Mouse (Mus musculus) hindbrain, embryonic 12.5 days (tissue): ENCODE measurements around the gene Hspb7. TPM values are rescaled to one million over a fixed set of nuclear protein-coding genes. Genes with fewer than 3 reads are reported as not detected.

Source experiments
- ATAC-seq: fragments of 200-750 bp; cut with Nextera tagmentation; 2 replicates; pipeline ENCODE4 v1.8.0; 2017; ENCODE audit warnings: moderate TSS enrichment; ENCODE audit not compliant: low FRiP score
- H3K27ac ChIP-seq: fragments of 300-500 bp; sonication (generic); 2 replicates; pipeline ENCODE4 v1.5.1; 2016; ENCODE audit warnings: mild to moderate bottlenecking
- H3K27me3 ChIP-seq: fragments of 300-500 bp; sonication (generic); 2 replicates; pipeline ENCODE4 v1.6.1; 2016; ENCODE audit warnings: mild to moderate bottlenecking
- H3K36me3 ChIP-seq: fragments of 300-500 bp; sonication (generic); 2 replicates; pipeline ENCODE4 v1.6.1; 2016; ENCODE audit warnings: mild to moderate bottlenecking
- H3K4me1 ChIP-seq: fragments of 300-500 bp; sonication (generic); 2 replicates; pipeline ENCODE4 v1.6.1; 2016
- H3K4me2 ChIP-seq: fragments of 300-500 bp; sonication (generic); replicated peaks from 2 replicates; pipeline ENCODE4 v1.6.1; 2016; ENCODE audit warnings: mild to moderate bottlenecking
- H3K4me3 ChIP-seq: fragments of 300-500 bp; sonication (generic); 2 replicates; pipeline ENCODE4 v1.5.1; 2016; ENCODE audit warnings: mild to moderate bottlenecking
- H3K9ac ChIP-seq: fragments of 300-500 bp; sonication (generic); 2 replicates; pipeline ENCODE4 v1.6.1; 2016; ENCODE audit warnings: mild to moderate bottlenecking, moderate library complexity
- H3K9me3 ChIP-seq: fragments of 300-500 bp; sonication (generic); replicated peaks from 2 replicates; pipeline ENCODE4 v1.6.1; 2016; ENCODE audit warnings: mild to moderate bottlenecking
- WGBS: fragments of 180-500 bp; shearing (Covaris S2); methylation state at CpG from one replicate; pipeline ENCODE4 v1.1.7; 2016; 5-methylcytosine and 5-hydroxymethylcytosine counted together
- polyA plus RNA-seq: library from polyadenylated mRNA; unstranded; fragments of >200 nt; fragmentation: Nextera tagmentation; extraction: Ambion mirVana; gene quantifications from 2 replicates; pipeline ENCODE4 v1.2.1, GENCODE M21; 2016

Gene Hspb7
- polyA plus RNA-seq, 1 experiment from 2014 or later: not detected

DNA sequence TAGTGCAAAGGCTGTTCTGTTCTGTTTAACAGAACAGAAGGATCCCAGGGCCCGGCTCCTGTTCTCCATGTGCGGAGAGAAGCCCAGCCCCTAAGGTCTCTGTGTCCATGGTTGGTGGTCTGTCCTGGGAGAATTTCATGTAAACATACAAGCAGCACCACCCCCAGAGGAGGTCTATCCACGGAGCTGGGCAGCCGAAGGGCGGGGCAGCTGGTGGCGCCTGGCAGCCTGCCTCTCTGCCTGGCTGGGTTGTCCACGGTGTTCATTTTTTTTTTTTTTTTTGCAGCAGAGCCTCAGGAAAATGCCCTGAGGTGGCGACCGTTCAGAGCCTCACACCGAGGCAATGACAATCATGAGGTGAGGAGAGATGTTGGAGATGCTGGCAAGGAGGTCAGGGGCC lies 48.0 kb downstream of the Hspb7 start:
- no peaks in the 10 kb centered on the region for H3K27me3 ChIP-seq
- peaks cover 6% of the 10 kb centered on the region; the same call in 1 of the 2 replicates for H3K4me1 ChIP-seq
- no peak overlapping the region for H3K9ac ChIP-seq
- H3K36me3 ChIP-seq: peaks cover 98% of the 10 kb centered on the region
- H3K4me2 ChIP-seq: no peak overlapping the region
- no peak overlapping the region; the same call in 1 of the 2 replicates for H3K27ac ChIP-seq
- 76% methylated on average over 10 of the region's 10 CpGs for WGBS
- no peak overlapping the region for H3K4me3 ChIP-seq
- H3K9me3 ChIP-seq: 0 out of 2 replicates have a peak, but pooled peaks cover 4% of the 10 kb centered on the region
- no peak for ATAC-seq

DNA sequence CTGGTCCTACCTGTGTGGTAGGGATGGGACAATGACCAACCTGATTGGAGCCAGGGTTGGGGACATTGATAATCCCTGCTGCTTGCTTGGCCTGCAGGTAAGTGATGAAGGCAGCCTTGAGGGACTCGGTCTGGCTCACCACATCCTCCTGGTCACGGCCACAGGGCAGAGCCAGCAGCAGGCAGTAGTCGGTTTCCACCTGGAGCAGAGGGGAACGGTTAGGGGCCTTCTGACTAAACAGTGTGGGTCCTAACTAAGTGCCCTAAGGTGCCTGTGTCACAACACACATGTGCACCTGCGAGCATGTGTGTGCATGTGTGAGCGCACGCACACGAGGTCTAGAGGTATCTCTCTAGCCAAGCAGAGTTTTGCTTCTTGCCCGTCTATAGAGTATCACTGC lies 48.8 kb downstream of the Hspb7 start:
- ATAC-seq: no peak
- 94% methylated on average over 9 of the region's 9 CpGs for WGBS
- peaks cover 98% of the 10 kb centered on the region for H3K36me3 ChIP-seq

DNA sequence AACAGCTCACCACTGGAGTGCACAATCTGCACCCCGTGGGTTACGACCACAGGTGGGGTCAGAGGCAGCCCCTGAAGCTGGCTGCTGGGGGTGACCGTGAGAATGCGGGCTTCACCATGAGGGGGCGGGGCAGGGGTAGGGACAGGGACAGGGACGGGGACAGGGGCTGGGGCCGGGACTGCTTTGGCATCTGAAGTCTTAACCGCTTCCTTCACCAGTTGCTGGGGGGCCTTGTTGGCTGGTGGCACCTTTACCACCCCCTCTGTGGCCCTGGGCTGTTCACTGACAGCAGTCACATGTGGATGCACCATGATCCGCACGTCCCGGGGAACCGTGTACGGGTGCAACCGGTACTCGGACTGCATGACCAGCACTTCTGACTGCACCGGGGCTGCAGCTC lies 50.9 kb downstream of the Hspb7 start:
- Histone ChIP-seq H3K36me3 (peaks cover 98% of the 10 kb centered on the region), H3K27me3 (no peaks in the 10 kb centered on the region), H3K9ac (no peak overlapping the region), H3K27ac (no peak overlapping the region), H3K9me3 (0 out of 2 replicates have a peak, but pooled peaks cover 4% of the 10 kb centered on the region), H3K4me1 (peaks cover 9% of the 10 kb centered on the region; the same call in 1 of the 2 replicates), H3K4me2 (no peak overlapping the region), H3K4me3 (no peak overlapping the region)
- WGBS: 96% methylated on average over 16 of the region's 16 CpGs
- no peak for ATAC-seq

More for the DNA sequence above, 48.8 kb downstream of the Hspb7 start:
- H3K27ac ChIP-seq: no peak overlapping the region
- H3K9ac ChIP-seq: no peak overlapping the region
- H3K27me3 ChIP-seq: no peaks in the 10 kb centered on the region
- H3K4me2 ChIP-seq: no peak overlapping the region
- H3K9me3 ChIP-seq: 0 out of 2 replicates have a peak, but pooled peaks cover 4% of the 10 kb centered on the region
- H3K4me1 ChIP-seq: peaks cover 9% of the 10 kb centered on the region; the same call in 1 of the 2 replicates
- no peak overlapping the region for H3K4me3 ChIP-seq

DNA sequence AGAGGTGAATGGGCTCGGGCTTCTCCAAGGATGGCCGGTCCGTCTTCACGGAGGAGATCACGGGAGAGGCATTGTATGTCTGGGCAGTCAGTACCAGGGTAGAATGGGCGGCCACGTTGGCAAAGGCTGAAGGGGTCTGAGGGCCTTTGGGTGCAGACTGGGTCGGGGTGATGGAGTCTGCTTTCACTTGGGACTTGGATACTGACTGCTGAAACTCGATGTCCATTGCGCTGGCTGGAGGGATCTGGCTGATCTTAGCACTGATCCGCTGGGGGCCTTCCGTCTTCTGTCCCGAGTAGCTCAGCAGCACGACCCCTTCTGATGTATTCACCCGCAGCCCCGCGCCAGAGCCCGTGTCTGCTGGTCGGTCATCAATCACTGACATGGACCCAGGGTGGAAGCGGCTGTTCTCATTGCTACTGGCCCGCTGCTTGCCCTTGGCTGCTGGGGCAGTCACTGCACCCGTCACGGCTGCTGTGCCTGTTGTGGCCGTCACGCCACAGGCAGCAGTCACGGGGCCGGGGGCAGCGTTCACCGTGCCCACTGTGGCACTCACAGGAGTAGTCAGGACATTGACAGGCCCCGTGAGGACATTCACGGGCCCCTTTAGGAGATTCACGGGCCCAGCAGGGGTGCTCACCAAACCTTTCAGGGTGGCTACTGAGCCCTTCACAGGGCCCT lies 52.2 kb downstream of the Hspb7 start:
- Histone ChIP-seq H3K27me3 (no peaks in the 10 kb centered on the region), H3K27ac (no peak overlapping the region), H3K4me3 (no peak overlapping the region), H3K9ac (no peak overlapping the region), H3K4me1 (peaks cover 9% of the 10 kb centered on the region; the same call in 1 of the 2 replicates), H3K9me3 (0 out of 2 replicates have a peak, but pooled peaks cover 4% of the 10 kb centered on the region), H3K4me2 (no peak overlapping the region), H3K36me3 (peaks cover 98% of the 10 kb centered on the region)
- no peak for ATAC-seq
- 66% methylated on average over 32 of the region's 32 CpGs for WGBS

DNA sequence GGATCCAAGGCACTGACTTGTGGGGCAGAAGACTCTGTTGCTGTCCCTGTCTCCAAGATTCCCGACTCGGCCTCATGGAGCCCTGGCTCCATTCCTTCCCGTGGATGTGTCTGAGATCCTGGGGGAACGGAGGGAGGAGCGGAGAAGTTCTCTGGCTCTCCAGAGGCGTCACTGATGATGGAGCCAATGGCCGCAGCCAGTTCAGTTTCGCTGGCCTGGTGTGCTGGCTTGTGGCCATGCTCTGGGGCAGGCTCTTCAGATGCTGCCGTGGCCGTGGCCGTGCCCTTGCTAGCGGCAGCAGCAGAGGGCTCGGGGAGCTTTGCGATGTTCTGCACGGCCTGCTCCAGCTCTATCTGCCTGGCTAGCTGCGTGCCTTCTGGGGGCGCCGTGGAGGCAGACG lies 53.9 kb downstream of the Hspb7 start:
- 92% methylated on average over 19 of the region's 19 CpGs for WGBS
- Histone ChIP-seq H3K27me3 (no peaks in the 10 kb centered on the region), H3K27ac (no peak overlapping the region), H3K9ac (no peak overlapping the region), H3K4me3 (no peak overlapping the region), H3K36me3 (peaks cover 100% of the 10 kb centered on the region), H3K4me2 (no peak overlapping the region), H3K9me3 (0 out of 2 replicates have a peak, but pooled peaks cover 4% of the 10 kb centered on the region), H3K4me1 (peaks cover 9% of the 10 kb centered on the region; the same call in 1 of the 2 replicates)
- ATAC-seq: no peak

Other genes starting within 250 kb of the Hspb7 start
- gene Rsg1, start 206.8 kb upstream of the Hspb7 start, polyA plus RNA-seq: 5.8 and 5.9 TPM in 2 replicates
- 6.1 and 10.9 TPM in 2 replicates for gene Arhgef19, start 181.3 kb upstream of the Hspb7 start, polyA plus RNA-seq
- 2.7 and 3.2 TPM in 2 replicates for gene Epha2, start 119.5 kb upstream of the Hspb7 start, polyA plus RNA-seq
- 2.3 and 2.5 TPM in 2 replicates for gene Fam131c, start 52.6 kb upstream of the Hspb7 start, polyA plus RNA-seq
- 0.66 and 1.3 TPM in 2 replicates for gene Clcnka, start 22.1 kb upstream of the Hspb7 start, polyA plus RNA-seq
- gene Clcnkb, start 4.8 kb upstream of the Hspb7 start, polyA plus RNA-seq: not detected in 2 replicates
- not detected in 2 replicates for gene Srarp, start 15.3 kb downstream of the Hspb7 start, polyA plus RNA-seq
- gene Zbtb17, start 23.9 kb downstream of the Hspb7 start, polyA plus RNA-seq: 50.7 and 56.6 TPM in 2 replicates
- 21.7 and 23.7 TPM in 2 replicates for gene Spen, start 117.8 kb downstream of the Hspb7 start, polyA plus RNA-seq
- 49.1 and 57.9 TPM in 2 replicates for gene Fblim1, start 185.3 kb downstream of the Hspb7 start, polyA plus RNA-seq
- 0.29 and 0.50 TPM in 2 replicates for gene Tmem82, start 197.9 kb downstream of the Hspb7 start, polyA plus RNA-seq
- gene Slc25a34, start 203.0 kb downstream of the Hspb7 start, polyA plus RNA-seq: not detected in 2 replicates
- 6.3 and 7.6 TPM in 2 replicates for gene Plekhm2, start 244.1 kb downstream of the Hspb7 start, polyA plus RNA-seq